Mouse (Mus musculus): ENCODE data around the gene Nmt1. TPM values are rescaled to one million over a fixed set of nuclear protein-coding genes. Genes with fewer than 3 reads are reported as not detected.
A peak's percentile ranks its signal among the peaks of the same experiment; 100 is the strongest.

Nmt1 gene
- polyA plus RNA-seq, 1 experiment from 2014 or later: 50.5 TPM

- 21% methylated on average over 5 of the region's 5 CpGs for WGBS
- peaks cover 14% of the 10 kb centered on the region; the same call in 1 of the 2 replicates for H3K4me1 ChIP-seq (ENCODE audit: insufficient read depth, low read depth, low read length)
Measured at GRCm38 (mm10) chr11:103003210-103003609, 24.8 kb upstream of the Nmt1 start.

GRCm38 (mm10) chr11:103004852-103005251 is 23.1 kb upstream of the Nmt1 start:
- Histone ChIP-seq H3K36me3 (ENCODE audit: insufficient read depth, low read length) (no peaks in the 10 kb centered on the region), H3K27me3 (replicated peaks; ENCODE audit: insufficient read depth, low read length) (no peaks in the 10 kb centered on the region), H3K4me2 (replicated peaks; ENCODE audit: low read depth, low read length) (no peak overlapping the region), H3K4me3 (ENCODE audit: low read depth, low read length) (no peak overlapping the region), H3K4me1 (ENCODE audit: insufficient read depth, low read depth, low read length) (peaks cover 18% of the 10 kb centered on the region; the same call in 1 of the 2 replicates), H3K27ac (ENCODE audit: low read length) (peak overlapping the region; percentile 27; the same call in 1 of the 2 replicates), H3K9ac (replicated peaks; ENCODE audit: low read depth) (no peak overlapping the region), H3K9me3 (ENCODE audit: low read length) (no peaks in the 10 kb centered on the region)
- no peak for TF ChIP-seq EP300 (IDR thresholded peaks at IDR 0.05)
- no peak for TF ChIP-seq CTCF (IDR thresholded peaks at IDR 0.05)
- 87% methylated on average over 1 of the region's 1 CpGs for WGBS
- ATAC-seq (no peak), DNase-seq (ENCODE audit: low spot score) (no peak)

More at GRCm38 (mm10) chr11:103003210-103003609, 24.8 kb upstream of the Nmt1 start:
- no peak overlapping the region for H3K9ac ChIP-seq (replicated peaks; ENCODE audit: low read depth)
- H3K4me2 ChIP-seq (replicated peaks; ENCODE audit: low read depth, low read length): no peak overlapping the region
- DNase-seq (ENCODE audit: low spot score) (peak; percentile 99), ATAC-seq (peak; percentile 93)
- H3K4me3 ChIP-seq (ENCODE audit: low read depth, low read length): no peak overlapping the region
- TF ChIP-seq CTCF (IDR thresholded peaks at IDR 0.05): 0 out of 2 replicates have a peak, but pooled peaks have one; percentile 1
- TF ChIP-seq EP300 (IDR thresholded peaks at IDR 0.05): peak; percentile 91
- H3K36me3 ChIP-seq (ENCODE audit: insufficient read depth, low read length): no peaks in the 10 kb centered on the region
- H3K27ac ChIP-seq (ENCODE audit: low read length): peak overlapping the region; percentile 86
- no peaks in the 10 kb centered on the region for H3K9me3 ChIP-seq (ENCODE audit: low read length)
- H3K27me3 ChIP-seq (replicated peaks; ENCODE audit: insufficient read depth, low read length): no peaks in the 10 kb centered on the region

- no peak for ATAC-seq
- 75% methylated on average over 11 of the region's 11 CpGs for WGBS
- peaks cover 18% of the 10 kb centered on the region; the same call in 1 of the 2 replicates for H3K4me1 ChIP-seq (ENCODE audit: insufficient read depth, low read depth, low read length)
- H3K9me3 ChIP-seq (ENCODE audit: low read length): no peaks in the 10 kb centered on the region
- H3K36me3 ChIP-seq (ENCODE audit: insufficient read depth, low read length): no peaks in the 10 kb centered on the region
- no peak overlapping the region for H3K9ac ChIP-seq (replicated peaks; ENCODE audit: low read depth)
- TF ChIP-seq CTCF (IDR thresholded peaks at IDR 0.05): no peak
- no peak for TF ChIP-seq EP300 (IDR thresholded peaks at IDR 0.05)
- DNase-seq (ENCODE audit: low spot score): no peak
- H3K27ac ChIP-seq (ENCODE audit: low read length): peak overlapping the region; percentile 27; the same call in 1 of the 2 replicates
- no peaks in the 10 kb centered on the region for H3K27me3 ChIP-seq (replicated peaks; ENCODE audit: insufficient read depth, low read length)
- H3K4me2 ChIP-seq (replicated peaks; ENCODE audit: low read depth, low read length): no peak overlapping the region
- no peak overlapping the region for H3K4me3 ChIP-seq (ENCODE audit: low read depth, low read length)
Measured at GRCm38 (mm10) chr11:103005254-103005981, 22.6 kb upstream of the Nmt1 start.

GRCm38 (mm10) chr11:103006286-103007000 is 21.5 kb upstream of the Nmt1 start:
- Histone ChIP-seq H3K36me3 (ENCODE audit: insufficient read depth, low read length) (no peaks in the 10 kb centered on the region), H3K4me3 (ENCODE audit: low read depth, low read length) (no peak overlapping the region), H3K9ac (replicated peaks; ENCODE audit: low read depth) (no peak overlapping the region), H3K4me2 (replicated peaks; ENCODE audit: low read depth, low read length) (no peak overlapping the region), H3K27ac (ENCODE audit: low read length) (peak overlapping the region; percentile 28; the same call in 1 of the 2 replicates), H3K9me3 (ENCODE audit: low read length) (no peaks in the 10 kb centered on the region), H3K4me1 (ENCODE audit: insufficient read depth, low read depth, low read length) (peaks cover 18% of the 10 kb centered on the region; the same call in 1 of the 2 replicates), H3K27me3 (replicated peaks; ENCODE audit: insufficient read depth, low read length) (no peaks in the 10 kb centered on the region)
- no peak for DNase-seq (ENCODE audit: low spot score)
- ATAC-seq: no peak
- TF ChIP-seq CTCF (IDR thresholded peaks at IDR 0.05) (no peak), EP300 (IDR thresholded peaks at IDR 0.05) (no peak)
- 85% methylated on average over 7 of the region's 7 CpGs for WGBS

DNA sequence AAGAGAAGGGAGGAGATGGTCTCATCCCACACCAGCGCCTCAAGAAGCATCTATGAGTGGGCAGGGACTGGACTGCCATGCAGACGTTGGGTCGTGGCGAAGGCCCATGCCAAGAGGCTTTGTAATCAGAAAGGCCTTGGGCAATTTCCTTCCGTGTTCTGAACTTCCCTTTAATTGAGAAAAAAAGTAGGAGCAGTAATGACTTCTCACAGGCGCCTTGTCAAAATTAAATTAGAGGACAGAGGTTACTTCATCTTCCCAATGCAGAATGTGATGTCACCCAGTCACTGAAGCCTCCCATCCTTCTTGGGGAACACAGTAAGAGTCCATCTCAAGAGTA is 21.0 kb upstream of the Nmt1 start:
- Histone ChIP-seq H3K9me3 (ENCODE audit: low read length) (no peaks in the 10 kb centered on the region), H3K36me3 (ENCODE audit: insufficient read depth, low read length) (no peaks in the 10 kb centered on the region), H3K27ac (ENCODE audit: low read length) (peak overlapping the region; percentile 28; the same call in 1 of the 2 replicates), H3K4me2 (replicated peaks; ENCODE audit: low read depth, low read length) (no peak overlapping the region), H3K4me3 (ENCODE audit: low read depth, low read length) (no peak overlapping the region), H3K9ac (replicated peaks; ENCODE audit: low read depth) (no peak overlapping the region), H3K4me1 (ENCODE audit: insufficient read depth, low read depth, low read length) (peaks cover 18% of the 10 kb centered on the region; the same call in 1 of the 2 replicates), H3K27me3 (replicated peaks; ENCODE audit: insufficient read depth, low read length) (no peaks in the 10 kb centered on the region)
- DNase-seq (ENCODE audit: low spot score) (peak; percentile 91), ATAC-seq (peak; percentile 39; the same call in 1 of the 2 replicates)
- peak; percentile 46 for TF ChIP-seq EP300 (IDR thresholded peaks at IDR 0.05)
- no peak for TF ChIP-seq CTCF (IDR thresholded peaks at IDR 0.05)
- 45% methylated on average over 6 of the region's 6 CpGs for WGBS

DNA sequence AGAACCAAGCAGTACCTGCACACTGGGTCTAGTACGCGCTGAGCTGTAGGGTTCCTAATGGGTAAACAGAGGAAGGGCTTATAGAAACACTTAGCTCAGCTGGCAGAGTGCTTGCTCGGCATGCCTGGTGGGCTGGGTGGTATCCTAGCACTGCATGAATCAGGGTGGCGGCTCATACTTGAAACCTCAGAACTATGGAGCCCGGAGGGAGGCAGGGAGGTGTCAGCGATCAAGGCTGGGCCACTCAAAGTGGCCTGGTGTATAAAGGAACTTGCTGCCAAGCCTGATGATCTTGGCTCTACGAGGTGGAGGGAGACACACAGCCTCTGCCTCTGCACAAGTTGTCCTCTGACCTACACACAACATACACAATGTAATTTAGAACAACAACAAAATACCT is 19.4 kb upstream of the Nmt1 start:
- Histone ChIP-seq H3K4me2 (replicated peaks; ENCODE audit: low read depth, low read length) (no peak overlapping the region), H3K4me1 (ENCODE audit: insufficient read depth, low read depth, low read length) (peaks cover 16% of the 10 kb centered on the region; the same call in 1 of the 2 replicates), H3K9ac (replicated peaks; ENCODE audit: low read depth) (no peak overlapping the region), H3K4me3 (ENCODE audit: low read depth, low read length) (no peak overlapping the region), H3K27ac (ENCODE audit: low read length) (peak overlapping the region; percentile 43; the same call in 1 of the 2 replicates), H3K9me3 (ENCODE audit: low read length) (no peaks in the 10 kb centered on the region), H3K36me3 (ENCODE audit: insufficient read depth, low read length) (no peaks in the 10 kb centered on the region), H3K27me3 (replicated peaks; ENCODE audit: insufficient read depth, low read length) (no peaks in the 10 kb centered on the region)
- WGBS: 42% methylated on average over 7 of the region's 7 CpGs
- TF ChIP-seq EP300 (IDR thresholded peaks at IDR 0.05): no peak
- no peak for TF ChIP-seq CTCF (IDR thresholded peaks at IDR 0.05)
- ATAC-seq (peak; percentile 50), DNase-seq (ENCODE audit: low spot score) (peak; percentile 53)
